Mouse (Mus musculus): ENCODE measurements around the gene Tmcc3.

The Tmcc3 gene

GRCm38 (mm10) chr10:94311511-94312006 is at the start of gene Tmcc3:
Tmcc3 (plus strand) TSS chr10:94311949.
- peak; percentile 9 for DNase-seq

GRCm38 (mm10) chr10:94262646-94263045 is 49.1 kb upstream of the Tmcc3 start:
- DNase-seq, result no peak

- no peak for DNase-seq
These were observed 48.5 kb upstream of the Tmcc3 start for GRCm38 (mm10) chr10:94263211-94263610.

DNA sequence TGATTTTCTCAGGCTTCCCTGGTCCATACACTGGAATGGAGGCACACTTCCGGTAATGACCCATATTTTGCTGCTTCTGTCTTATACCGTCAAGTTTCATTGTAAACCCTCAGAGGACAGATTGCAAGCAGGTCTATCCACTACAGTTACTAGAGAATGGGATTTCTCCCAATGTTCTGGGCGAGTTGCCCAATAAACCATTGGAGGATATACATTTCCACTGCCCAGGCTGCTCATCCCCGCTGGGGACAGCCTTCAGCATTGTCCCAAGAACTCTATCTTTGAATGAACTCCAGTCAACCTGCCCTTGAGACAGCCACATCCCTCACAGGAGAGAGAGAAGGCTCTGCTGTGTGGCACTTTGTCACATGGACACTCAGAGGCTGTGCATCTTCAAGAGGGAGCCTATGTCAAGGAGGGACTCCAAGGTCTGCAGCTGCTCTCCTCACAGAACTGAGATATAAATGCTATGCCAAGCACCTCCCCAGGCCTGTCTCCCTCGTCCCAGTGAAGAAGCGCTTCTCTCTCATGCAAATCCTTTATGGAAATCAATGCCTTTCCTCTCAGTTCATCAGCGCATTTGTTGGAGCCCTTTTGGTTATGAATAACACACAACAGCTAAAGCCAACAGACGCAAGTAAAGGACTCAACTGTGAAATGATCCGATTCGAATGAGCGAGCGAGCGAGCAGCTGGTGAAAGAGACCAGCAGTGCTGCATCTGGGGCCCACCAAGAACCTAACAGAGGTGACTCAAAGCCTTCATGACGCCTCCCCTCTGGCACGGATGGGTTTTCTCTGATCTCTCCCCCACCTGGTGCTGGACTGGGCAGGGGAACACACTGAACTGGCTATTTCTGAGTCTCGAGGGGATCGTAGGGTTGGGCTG is 45.9 kb upstream of the Tmcc3 start:
- DNase-seq, result no peak

GRCm38 (mm10) chr10:94275321-94275720 is 36.4 kb upstream of the Tmcc3 start:
- no peak for DNase-seq

DNA sequence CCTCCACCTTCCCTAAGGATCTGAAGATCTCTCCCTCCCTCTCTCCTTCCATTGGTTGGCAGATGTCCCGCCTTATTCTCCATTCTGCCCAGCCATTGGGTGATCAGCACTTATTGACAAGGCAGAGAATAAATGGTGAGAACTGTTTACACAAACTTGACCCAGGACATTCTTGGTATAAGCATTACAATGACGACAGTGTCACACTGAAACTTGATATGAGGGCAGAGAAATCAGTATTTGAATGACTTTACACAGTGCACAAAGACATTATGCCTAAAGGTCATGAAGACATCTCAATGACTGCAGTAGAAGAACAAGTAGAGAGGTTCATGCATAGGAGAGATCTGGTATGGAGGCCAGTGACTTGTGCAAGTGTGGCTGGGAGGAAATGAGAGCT is 35.2 kb upstream of the Tmcc3 start:
- no peak for DNase-seq

DNA sequence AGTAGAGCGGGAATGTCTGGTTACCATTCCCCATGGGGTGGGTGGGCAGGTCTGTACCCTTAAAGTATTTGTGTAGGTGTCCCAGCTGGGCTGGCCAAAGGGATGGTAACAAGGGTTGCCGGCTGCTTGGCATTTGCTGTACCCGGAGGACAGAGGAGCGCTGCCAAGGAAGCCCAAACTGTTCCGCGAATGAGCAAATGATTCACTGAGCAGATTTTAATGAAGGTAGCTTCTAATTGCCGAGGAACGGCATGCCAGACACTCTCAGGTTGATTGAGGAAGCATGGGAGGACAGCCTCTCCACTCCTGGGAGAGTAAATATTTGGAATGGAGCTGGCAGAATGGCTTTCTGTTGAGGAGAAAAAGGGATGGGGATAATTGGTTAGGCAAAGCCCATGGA is 29.6 kb upstream of the Tmcc3 start:
- no peak for DNase-seq

DNA sequence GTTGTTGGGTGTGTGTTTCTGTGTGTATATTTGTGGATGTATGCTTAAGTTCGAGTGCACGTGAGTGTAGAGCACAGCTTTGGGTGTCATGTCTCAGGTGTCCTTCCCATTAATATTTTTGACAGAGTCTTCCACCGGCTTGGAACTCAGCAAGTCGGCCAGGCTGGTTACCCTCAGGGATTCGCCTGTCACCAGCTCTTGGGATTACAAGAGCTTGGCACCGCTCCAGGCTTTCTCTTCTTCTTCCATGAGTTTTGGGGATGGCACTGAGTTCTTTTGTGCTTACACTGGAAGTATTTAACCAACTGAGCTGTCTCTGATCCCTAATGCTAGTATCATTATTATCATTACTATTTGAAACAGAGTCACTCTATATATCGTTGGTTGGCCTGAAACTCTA is 29.0 kb upstream of the Tmcc3 start:
- no peak for DNase-seq

- DNase-seq, result no peak
These were observed 17.3 kb upstream of the Tmcc3 start for GRCm38 (mm10) chr10:94294437-94294836.

DNA sequence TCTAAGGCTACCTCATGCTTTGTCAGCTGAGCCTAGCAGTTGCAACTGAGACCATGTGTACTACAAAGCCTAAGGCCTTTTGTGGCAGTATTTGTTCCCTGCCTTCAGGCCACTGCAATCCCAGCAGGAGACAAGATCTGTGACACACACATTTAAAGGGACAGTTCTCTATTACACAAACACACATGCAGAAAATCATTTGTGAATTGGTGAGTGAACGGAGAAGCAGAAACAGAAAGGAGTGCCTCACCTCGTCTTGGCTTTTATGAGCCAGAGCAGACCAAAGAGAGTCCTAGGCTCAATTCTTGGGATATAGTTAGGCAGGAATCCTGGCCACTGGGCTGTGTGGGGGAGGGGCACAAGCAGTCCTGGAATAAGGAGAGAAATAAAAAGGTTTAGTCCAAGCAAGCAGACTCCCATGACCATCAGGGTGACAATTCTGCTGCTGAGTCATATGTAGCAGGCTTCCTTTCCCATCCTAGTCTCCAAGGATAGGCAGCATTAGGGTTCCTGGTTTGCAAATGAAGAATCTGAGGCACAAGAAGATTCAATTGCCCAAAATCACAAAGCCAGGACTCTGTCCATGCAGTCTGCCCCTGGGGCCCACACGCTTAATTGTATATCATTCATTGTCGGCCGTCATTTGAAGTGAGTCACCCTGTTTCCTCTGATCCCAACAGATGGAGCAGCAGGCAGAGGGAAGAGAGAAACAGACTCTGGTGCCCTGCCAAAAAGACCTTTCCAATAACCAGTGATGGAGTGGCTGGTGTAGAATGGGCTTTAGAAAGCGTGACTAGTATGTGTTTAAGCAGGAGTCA is 16.6 kb upstream of the Tmcc3 start:
- no peak for DNase-seq

DNA sequence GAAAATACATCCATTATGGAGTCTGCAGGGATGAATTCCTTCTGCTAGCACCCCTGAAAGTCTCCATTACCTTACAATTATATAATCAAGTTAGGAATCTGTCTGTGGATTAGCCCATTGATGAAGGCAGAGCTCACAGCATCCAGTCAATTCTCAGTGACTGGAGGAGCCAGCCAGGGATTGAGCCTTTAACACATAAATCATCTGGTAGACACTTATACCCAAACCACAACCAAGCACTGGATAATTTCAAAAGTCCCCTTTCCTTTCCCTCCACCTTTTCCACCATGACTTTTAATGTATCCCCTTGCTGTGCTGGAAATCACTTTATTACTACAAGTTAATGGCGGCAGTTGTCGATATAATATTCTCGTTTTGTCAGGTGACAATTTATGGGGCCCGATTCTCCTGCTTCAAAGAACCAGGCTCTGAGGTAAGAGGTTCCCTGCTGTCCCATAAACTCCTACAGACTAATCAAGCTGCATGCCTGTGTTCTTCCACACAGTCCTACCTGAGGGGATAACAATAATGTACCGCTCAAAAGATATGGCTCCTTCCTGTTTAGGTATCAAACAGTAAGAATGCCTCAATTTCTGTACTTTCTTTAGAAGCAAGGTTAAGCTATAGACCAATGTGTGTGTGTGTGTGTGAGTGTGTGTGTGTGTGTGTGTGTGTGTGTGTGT is 15.7 kb upstream of the Tmcc3 start:
- DNase-seq, result no peak

- no peak for DNase-seq
These were observed 13.3 kb upstream of the Tmcc3 start, which contains the start of gene Gm4792 for GRCm38 (mm10) chr10:94298471-94298870. Gm4792 (minus strand) TSS chr10:94298703.

- no peak for DNase-seq
These were observed 12.4 kb upstream of the Tmcc3 start for GRCm38 (mm10) chr10:94299301-94299700.

DNA sequence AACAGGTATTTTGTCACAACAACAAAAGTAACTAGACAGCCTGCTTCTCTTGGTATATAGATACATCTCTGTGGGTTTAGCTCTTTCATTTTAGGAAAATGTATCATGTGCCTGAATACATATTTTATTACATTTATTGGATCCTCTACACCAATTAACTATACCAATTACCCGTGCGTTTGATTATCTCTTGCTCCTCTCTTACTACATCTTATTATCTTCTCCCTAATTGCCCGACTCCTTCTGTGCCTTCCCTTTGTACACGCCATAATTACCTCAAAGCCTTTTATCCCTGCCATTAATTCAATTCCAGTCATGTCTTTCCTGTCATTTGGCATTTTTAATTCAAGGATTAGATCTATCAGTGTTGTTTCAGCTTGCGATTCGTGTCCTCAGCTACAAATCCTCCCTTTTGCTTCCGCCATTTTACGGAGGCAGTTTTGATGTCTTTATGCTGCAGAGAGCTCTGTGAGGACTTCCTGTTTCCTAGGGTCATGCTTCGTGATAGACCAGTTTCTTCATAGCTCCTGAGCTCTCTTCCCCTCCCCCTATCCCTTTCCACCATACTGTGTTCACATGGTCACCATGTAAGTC is 7.6 kb upstream of the Tmcc3 start:
- DNase-seq, result no peak

DNA sequence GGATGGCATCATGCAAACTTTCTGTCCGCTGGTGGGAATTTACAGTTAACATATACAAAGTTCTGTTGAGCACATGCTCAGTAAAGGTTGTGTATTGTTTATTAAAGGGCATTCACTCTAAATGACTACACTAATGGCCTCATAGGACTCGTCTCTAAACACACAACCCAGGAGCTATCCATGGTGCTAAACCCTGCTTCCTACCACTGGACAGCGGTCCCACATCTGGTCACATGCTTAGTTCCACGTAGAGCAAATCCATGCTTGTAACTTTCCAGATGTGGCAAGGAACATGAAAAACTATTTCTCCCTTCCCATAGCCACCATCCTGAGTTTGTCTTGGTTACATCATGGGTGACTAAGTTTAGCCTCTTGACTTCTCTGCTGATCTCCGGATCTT is 6.2 kb upstream of the Tmcc3 start:
- peak; percentile 54 for DNase-seq

DNA sequence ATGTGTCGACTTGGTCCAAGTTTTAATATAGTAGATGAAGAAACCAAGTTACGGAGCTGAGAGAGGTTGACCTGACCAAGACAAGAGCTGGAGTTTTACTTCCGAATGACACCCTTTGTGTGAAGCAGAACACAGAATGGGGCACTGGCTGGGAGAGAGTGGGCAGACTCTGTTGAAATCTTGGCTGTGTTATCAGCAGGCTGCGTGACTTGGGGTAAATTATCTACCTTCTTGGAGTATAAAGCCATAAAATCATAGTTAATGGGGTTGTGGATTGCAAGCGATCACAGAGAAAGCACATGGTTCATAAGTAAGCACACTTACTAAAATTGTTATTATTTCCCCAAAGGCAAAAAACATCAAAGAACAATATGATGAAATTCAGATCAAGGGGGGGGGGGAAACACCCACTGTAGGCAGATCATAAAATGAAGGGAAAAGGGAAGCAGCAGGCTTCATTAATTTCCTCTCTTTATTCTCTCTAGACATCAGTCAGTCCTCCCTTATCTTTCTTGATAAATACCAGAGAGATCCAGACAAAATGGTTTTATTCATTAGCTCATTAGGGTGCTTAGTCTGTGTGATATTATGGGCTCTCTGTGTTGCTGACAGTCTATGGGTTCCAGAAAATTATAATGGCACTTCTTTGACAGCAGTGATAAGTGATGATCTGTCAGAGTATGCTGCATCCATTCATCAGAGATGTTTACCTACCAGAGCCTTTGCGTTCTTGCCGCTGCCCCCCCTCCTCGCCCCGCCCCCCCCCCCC is 1.1 kb upstream of the Tmcc3 start:
- no peak for DNase-seq

DNA sequence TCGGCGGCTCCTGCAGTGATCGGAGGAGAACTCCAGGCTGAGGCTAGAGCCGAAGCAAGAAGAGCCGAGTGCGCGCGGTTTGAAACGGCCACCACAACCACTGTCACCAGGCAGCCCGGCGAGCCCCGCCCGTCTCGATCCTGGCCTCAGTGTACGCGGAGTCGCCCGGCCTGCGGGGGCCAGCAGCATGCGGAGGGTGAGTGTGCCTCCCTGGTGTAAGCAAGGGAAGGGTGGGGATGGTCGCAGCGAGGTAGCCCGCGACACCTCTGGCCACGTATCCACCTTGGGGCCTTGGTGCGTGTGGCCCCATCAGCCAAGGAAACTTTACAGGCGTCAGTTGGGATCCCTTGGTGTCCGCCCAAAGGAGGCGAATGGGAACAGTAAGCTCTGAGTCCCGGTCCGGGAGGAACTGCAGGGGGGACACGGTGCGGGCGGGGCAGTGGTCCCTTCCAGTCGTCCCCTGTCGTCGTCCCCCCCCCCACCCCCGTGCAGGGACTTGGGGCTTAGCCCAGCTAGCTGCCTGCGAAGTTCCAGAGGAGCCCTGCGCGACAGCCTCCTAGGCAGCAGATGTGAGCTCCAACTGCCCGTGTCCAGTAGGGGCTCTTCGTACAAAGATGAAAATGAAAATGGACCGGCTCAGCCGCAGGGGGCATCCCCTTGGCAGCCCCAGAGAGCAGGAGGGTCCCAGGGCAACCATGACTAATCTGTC is 412 bp downstream of the Tmcc3 start:
- DNase-seq, result peak; percentile 35

- no peak for DNase-seq
These were observed 1.4 kb downstream of the Tmcc3 start for GRCm38 (mm10) chr10:94313146-94313545.

- no peak for DNase-seq
These were observed 6.8 kb downstream of the Tmcc3 start for GRCm38 (mm10) chr10:94318574-94318973.

DNA sequence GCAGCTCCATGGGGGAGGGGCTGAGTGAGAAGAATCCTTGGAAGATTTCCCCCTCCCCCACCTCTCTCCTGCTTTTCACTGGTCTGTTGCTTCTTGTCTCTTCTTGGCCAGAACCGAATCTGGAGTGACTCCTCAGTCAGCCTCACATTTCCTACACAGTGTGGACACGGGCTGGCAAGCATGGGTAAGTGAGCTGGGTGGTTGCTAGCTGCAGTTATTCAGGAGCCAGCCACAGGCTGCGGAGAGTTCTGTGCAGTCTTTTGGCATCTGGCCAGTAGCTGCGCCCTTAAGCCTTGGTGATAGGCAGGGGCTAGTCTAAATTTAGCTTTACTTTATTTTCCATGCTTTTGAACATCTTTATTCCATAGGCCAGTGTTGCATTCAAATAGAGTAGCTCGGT is 18.2 kb downstream of the Tmcc3 start:
- peak; percentile 34 for DNase-seq
